Mouse (Mus musculus): ENCODE measurements around the gene Ppp2r5d.

Ppp2r5d gene

GRCm38 (mm10) chr17:46680760-46681373, 24.0 kb downstream of the Ppp2r5d start, which contains the start of gene Klhdc3:
Gene Klhdc3, minus strand, starts transcription at chr17:46680914.
- peak; percentile 97 for DNase-seq (ENCODE audit: low read depth, low spot score)

- no peak for DNase-seq (ENCODE audit: low read depth, low spot score)
These were observed 24.8 kb downstream of the Ppp2r5d start for GRCm38 (mm10) chr17:46679843-46680759.

DNA sequence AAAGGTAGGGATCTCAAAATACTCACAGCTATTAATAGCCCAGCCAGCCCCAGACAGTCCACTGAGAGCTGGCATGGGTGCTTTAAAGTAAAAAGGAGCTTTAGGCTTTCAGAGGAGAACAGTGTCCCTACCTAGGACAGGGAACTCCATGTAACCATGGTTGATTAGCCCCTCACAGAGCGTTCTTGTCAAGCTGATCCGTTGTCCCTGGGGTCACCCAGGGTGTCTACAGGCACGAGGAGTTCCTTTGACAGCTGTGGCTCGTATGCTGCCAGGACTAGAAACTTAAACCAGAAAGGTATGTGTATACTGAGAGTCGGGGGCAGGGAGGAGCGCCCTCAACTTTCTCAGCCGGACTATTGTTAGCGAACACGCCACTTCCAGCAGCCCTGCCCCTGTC, 26.0 kb downstream of the Ppp2r5d start:
- DNase-seq (ENCODE audit: low read depth, low spot score): no peak

DNA sequence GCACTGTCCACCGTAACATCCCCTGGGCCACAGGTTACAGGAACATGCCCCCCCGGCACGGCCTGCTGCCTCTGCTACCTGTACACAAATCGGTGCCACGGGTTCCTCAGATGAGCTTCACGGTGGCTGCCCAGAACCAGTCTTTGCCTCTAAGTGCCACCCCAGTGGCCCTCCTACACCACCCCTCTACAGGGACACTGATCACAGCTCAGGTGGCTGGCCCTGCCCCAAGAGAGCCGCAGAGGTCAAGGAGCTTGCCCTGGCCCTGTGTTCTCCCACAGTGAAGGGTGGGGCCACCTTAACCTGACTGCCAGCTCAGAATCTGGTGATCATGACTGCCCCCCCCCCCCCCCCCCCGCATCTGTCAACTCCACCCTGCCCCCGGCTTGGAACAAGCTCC, 26.5 kb downstream of the Ppp2r5d start, which contains the start of gene Mea1:
TSS of gene Mea1 (plus strand) at position 378 of the 400 bp plus-strand sequence.
- DNase-seq (ENCODE audit: low read depth, low spot score): no peak

DNA sequence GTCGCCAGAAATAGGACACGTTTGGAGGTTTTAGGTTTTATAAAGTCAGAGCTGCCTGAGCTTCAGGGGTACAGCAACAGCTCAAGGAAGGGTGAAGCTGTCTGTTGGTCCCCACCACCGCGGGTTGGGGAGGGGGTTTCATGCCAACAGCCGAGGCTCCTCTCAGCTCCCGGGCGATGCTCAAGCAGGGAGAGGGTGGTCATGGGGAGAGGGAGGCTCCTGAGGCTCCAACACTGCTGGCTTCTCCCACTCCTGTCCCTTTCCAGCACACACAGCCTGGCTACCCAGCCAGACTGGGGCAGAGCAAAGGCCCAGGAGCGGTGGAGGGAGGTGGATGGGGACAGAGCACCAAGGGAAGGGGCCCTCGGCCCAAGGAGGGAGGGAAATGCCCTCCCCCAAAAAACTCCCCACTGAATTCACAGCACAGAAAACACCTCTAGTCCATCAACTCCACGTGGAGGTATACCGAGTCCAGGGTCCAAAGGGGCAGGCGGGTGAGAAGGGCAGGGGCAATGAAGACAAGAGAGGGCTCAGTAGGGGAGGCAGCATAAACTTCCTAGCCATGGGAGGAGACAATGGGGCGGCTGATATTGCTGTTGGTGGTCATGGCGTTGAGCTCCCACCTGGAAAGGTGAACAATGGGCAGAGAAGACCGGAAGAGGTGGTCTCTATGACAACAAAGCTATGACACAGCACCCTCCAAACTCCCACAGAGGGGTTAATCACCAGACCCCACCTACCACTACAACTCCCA, 30.2 kb downstream of the Ppp2r5d start:
- no peak for DNase-seq (ENCODE audit: low read depth, low spot score)

DNA sequence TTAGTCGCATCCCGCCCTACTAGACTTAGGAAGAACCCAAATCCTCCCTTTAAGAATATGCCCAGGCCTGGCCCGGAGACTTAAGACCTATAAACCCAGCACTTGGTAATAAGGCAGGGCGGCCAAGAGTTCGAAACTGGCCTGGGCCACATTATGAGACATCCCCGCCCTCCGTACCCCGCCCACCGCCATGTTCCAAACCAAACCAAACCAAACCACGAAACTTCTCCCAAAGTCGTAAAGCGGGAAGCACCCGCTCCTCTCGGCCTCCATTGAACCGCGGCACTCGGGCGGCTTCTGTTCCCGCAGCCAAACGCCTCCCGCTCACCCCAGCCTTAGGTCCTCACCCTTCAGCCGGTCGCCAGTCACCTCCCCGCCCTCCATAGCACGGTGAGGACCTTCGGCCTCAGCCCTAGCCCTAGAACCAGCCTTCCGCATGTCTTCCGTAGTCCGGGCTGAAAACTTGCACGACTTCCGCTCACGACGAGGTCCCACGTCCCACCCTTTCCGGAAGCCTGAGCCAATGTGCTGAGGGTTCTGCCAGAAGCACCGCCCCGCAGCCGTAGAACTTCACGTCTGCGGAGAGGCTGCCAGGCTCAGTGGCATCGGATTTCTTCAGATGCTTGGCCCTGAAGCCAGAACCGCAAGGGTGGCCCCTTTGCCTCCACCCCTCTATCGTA, 30.9 kb downstream of the Ppp2r5d start, which contains the start of gene Rrp36:
TSS of gene Rrp36 (minus strand) at position 503 of the 680 bp plus-strand sequence.
- DNase-seq (ENCODE audit: low read depth, low spot score): peak; percentile 69

DNA sequence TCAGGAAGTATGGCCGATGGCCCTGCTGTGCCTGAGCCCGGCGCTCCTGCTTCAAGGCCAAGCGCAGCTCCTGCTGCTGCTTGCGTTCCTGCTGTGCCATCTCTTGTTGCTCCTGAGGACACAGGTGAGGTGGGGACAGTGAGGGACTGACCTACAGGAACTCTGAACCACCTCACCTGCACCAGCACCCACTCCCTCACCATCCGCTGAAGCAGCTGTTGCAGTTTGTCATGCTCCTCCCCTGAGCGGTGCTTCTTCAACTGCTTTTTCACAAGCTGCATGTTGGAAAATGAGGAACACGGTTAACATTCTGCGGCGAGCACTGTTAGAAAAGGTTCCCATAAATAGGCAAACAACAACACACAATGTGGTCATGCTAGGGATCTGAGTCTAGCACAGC, 35.0 kb downstream of the Ppp2r5d start:
- DNase-seq (ENCODE audit: low read depth, low spot score): no peak

GRCm38 (mm10) chr17:46667712-46668111, 37.2 kb downstream of the Ppp2r5d start:
- no peak for DNase-seq (ENCODE audit: low read depth, low spot score)

- no peak for DNase-seq (ENCODE audit: low read depth, low spot score)
These were observed 42.2 kb downstream of the Ppp2r5d start for GRCm38 (mm10) chr17:46662730-46663129.

- DNase-seq (ENCODE audit: low read depth, low spot score): no peak
These were observed 42.9 kb downstream of the Ppp2r5d start for GRCm38 (mm10) chr17:46661981-46662380.

DNA sequence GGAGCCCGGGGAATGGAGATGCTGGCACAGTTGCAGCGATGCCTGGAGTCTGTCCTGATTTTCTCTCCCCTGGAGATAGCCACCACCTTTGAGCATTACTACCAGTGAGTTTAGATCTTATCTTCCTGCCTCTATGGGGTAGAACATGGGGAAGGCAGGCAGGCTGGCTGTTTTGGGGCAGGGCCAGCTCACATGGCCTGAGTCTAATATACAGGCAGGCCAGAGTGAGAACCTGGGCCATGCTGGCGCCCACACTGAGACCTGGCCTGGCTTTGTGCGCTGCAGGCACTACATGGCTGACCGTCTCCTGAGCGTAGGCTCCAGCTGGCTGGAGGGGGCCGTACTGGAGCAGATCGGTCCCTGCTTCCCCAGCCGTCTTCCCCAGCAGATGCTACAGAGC, 43.6 kb downstream of the Ppp2r5d start:
- DNase-seq (ENCODE audit: low read depth, low spot score): no peak

DNA sequence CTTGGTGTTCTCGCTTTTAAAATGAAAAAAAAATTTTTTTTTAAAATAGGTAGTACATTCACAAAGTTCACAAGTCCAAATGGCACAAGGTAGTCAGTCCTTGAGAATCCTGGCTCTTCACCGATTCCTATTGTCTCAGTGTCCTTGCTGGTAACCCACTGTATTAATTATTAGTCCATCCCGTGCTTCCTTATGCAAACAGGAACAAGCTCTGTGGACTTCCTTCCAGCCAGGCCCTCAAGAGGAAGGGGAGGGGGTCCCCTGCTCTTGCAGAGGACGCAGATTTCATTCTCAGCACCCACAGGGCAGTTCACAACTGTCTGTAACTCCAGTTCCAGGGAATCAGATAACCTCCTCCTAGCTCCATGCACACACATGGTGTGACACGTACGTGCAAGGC, 48.9 kb downstream of the Ppp2r5d start:
- no peak for DNase-seq (ENCODE audit: low read depth, low spot score)

DNA sequence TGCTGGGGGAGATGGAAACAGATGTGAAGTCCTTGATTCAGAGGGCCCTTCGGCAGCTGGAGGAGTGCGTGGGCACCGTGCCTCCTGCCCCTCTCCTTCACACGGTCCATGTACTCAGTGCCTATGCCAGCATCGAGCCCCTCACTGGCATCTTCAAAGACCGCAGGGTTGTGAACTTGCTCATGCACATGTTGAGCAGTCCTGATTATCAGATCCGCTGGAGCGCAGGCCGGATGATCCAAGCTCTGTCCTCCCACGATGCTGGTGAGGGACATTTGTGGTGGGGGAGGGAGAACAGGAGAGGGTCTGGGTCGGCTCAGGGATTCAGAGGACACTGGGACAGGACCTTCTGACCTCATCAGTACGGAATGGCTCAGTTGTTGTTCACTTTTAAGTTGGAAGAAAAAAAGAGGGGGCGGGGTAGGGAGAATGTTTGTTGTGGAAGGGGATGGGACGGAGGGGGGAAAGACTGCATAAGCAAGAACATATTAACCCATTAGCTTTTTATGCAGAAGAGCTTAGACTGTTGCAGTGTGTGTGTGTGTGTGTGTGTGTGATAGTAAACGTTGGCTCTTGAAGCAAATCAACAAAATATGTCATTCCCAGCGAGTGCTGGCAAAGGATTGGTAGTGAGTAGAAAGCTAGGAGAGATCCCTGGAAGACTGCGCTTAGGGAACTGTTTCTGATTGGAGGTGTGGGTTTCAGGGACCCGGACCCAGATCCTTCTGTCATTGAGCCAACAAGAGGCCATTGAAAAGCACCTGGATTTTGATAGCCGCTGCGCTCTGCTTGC, 53.0 kb downstream of the Ppp2r5d start:
- no peak for DNase-seq (ENCODE audit: low read depth, low spot score)

DNA sequence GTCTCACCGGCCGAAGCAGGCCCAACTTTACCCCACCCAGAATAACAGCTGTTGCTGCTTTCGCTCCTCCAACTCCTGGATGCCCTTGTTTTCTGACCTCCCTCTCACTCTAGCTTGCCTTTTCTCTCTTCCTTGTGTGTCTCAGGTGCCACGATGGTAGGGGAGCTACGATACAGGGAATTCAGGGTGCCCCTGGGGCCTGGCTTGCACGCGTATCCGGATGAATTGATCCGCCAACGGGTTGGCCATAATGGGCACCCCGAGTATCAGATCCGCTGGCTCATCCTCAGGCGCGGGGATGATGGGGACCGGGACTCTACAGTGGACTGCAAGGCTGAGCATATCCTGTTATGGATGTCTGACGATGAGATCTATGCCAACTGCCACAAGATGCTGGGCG, 53.6 kb downstream of the Ppp2r5d start:
- DNase-seq (ENCODE audit: low read depth, low spot score): no peak

- DNase-seq (ENCODE audit: low read depth, low spot score): peak; percentile 39
These were observed 54.5 kb downstream of the Ppp2r5d start, which contains the start of gene Cul7 for GRCm38 (mm10) chr17:46650232-46651031. Gene Cul7, plus strand, starts transcription at chr17:46650337.

GRCm38 (mm10) chr17:46649811-46650210, 55.1 kb downstream of the Ppp2r5d start:
- DNase-seq (ENCODE audit: low read depth, low spot score): no peak

DNA sequence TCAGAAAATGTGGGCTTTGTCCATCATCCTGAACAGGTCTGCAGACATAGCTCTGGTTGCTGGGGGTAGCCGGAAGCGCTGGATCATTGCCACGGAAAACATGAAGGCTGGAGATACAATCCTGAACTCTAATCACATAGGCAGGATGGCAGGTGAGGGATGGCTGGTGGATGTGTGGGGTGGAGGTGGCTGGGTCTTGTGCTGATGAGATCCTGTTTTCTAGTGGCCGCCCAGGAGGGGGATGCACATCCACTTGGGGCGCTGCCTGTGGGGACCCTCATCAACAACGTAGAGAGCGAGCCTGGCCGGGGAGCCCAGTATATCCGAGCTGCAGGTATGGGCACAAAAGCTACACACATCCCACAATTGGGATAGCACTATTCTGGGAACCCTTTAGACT, 56.5 kb downstream of the Ppp2r5d start:
- DNase-seq (ENCODE audit: low read depth, low spot score): no peak

- DNase-seq (ENCODE audit: low read depth, low spot score): no peak
These were observed 57.6 kb downstream of the Ppp2r5d start for GRCm38 (mm10) chr17:46647279-46647678.

DNA sequence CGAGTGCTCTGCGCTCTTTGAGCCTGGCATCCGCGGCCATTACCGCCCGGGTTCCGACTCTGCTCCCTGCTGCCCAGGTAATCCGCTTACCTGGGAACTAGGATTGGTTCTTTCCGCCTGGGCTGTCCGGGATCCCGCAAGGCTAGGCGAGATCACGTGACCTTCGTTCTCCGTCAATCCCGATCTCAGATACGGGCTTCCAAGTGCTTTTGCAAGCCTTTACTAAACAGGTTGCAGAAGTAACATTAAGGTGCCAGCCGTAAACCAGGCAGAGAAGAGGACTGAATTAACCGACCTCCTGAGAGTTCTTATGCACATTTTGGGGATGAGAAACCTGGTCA, 58.6 kb downstream of the Ppp2r5d start:
- DNase-seq (ENCODE audit: low read depth, low spot score): no peak

Data from retina, adult 2 months (tissue).